Mouse (Mus musculus): Measurements from ENCODE around the gene Bptf.
A peak's percentile ranks its signal among the peaks of the same experiment; 100 is the strongest.
"Not testable (repeated sequence)": the region's sequence is repeated elsewhere in the genome, so short reads cannot be mapped to it uniquely, and the experiment has no call there.

The Bptf gene

GRCm38 (mm10) chr11:107057391-107057790, 74.5 kb downstream of the Bptf start:
- no peak for DNase-seq (ENCODE audit: low spot score in 2 of 2)

DNA sequence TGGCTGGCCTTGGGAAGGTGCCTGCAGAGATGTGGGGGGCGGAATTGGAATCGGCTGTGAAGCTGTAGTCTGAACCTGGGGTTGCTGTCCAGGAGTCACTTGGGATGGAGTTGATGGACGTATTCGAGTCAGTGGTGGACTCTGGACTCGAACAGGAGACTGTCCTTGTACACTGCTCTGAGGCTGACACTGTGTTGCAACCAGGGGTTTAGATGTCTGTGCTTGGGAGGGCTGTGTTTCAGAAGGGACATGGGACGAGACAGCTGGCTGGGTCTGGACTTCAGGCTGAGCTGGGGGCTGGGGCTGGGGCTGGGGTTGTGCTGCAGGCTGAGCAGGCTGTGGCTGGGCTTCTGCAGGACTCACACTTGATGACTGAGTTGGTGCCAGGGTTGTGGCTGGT, 77.1 kb downstream of the Bptf start:
- DNase-seq (ENCODE audit: low spot score in 2 of 2): no peak

DNA sequence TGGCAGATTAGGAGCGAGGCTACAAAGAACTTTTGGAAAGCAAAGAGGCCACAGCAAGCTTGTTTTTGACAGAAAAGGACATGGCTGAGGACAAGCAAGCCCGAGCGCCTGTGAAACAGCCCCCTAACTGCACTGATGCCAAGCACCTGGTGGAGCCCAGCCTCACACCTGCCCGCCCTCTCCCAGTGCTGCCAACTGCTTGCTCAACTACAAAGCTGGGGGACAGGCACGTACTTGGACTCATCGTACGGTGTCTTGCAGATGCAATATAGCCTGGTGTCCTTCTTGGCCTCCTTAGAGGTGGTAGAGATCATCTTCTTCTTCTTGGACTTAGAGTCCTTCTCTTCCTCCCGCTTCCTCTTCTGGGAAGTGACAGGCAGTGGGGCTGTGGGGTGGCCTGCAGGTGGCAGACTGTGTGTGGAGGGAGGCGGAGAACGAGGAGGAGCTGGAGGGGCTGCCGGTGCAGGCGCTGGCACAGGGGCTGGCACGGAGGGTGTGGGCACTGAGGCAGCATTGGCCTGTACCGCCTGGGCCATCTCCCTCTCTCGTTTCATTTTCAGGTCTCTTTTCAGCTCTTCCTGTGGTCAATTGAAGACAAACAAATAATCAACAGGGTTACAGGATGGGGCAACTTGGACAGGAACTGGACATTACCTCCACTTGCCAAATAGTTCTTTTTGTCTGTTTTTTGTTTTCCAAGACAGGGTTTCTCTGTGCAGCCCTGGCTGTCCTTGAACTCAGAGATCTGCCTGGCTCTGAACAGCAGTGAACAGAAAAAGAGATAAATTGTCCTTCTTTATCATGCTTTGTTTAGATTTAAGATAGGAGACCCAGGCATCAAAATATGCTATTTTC, 84.9 kb downstream of the Bptf start:
- no peak for DNase-seq (ENCODE audit: low spot score in 2 of 2)

DNA sequence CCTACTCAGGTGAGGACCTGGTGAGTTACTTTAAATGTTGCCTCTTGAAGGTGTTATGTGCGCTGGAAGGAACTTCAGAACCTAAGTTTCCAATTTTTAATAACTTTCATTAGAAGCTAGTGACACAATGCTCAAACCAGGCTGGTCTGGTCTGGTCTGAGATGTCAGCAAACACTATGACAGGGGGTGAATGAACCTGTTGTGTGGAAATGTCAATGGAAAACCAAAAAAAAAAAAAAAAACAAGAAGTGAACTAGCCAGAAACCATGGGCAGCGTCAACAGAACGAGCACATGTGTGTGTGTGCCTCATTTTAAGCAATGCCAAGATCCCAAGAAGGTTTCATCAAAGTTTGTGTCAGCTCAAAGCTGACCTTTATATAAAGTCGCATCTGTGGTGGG, 86.4 kb downstream of the Bptf start:
- no peak for DNase-seq (ENCODE audit: low spot score in 2 of 2)

- DNase-seq (ENCODE audit: low spot score in 2 of 2): peak; percentile 60 to 68
Measured at GRCm38 (mm10) chr11:107044321-107044720, 87.6 kb downstream of the Bptf start.

DNA sequence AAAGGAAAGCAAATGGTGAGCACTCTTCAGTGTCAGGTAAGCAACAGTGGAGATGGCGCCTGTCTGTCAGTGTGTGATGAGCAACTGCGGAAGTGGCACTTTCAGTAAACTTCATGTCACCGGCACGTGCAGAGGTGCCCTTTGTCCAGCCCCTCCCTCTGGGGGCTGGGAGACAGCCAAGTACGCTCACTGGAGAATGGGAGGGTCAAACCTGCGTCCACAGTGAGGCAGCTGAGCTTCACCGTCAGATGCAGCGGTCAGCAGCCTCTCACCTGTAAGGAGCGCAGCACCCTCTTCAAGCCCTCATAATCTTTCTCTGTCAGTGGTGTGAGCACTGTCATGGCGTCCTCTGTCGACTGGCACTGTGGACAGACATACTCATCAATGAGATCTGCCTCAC, 88.6 kb downstream of the Bptf start:
- no peak for DNase-seq (ENCODE audit: low spot score in 2 of 2)

DNA sequence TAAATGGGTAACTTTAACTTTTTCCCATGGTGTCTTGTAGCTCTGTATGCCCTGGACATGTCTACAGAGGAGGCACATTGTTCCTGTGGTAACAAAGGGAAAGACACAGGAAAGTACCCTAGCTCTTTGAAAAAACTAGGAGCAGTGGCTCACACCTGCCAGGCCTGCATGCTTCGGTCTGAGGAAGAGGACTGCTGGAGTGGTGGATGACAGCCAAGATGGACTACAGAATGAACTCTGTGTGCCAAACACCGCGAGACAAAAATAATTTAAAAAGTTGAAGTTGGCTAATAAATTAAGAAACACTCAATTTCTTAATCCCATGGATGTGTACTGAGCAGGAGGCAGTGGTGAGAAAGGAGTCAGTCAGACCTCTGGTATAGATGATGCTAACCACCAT, 90.5 kb downstream of the Bptf start:
- DNase-seq (ENCODE audit: low spot score in 2 of 2): no peak

GRCm38 (mm10) chr11:107039417-107039816, 92.5 kb downstream of the Bptf start:
- no peak for DNase-seq (ENCODE audit: low spot score in 2 of 2)

GRCm38 (mm10) chr11:107034085-107034810, 97.7 kb downstream of the Bptf start:
- no peak for DNase-seq (ENCODE audit: low spot score in 2 of 2)

DNA sequence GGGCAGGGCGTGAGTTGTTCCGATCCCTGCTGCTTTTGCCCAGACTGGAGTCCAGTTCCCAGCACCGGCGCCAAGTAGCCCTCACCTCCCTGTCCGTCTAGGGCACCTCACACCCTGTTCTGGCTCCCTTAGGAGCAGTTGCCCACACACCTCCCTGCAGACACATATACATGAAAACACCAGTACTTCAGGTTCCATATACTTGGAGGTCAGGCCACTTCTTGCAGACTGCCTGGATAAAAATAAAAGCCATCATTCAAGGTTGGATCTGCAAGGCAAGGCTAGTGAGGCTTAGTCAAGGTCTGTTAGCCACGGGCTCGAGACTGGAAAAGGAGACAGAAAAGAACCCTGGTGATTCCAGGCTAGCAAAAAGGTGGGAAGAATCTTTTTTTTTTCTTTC, 100.3 kb downstream of the Bptf start:
- no peak for DNase-seq (ENCODE audit: low spot score in 2 of 2)

DNA sequence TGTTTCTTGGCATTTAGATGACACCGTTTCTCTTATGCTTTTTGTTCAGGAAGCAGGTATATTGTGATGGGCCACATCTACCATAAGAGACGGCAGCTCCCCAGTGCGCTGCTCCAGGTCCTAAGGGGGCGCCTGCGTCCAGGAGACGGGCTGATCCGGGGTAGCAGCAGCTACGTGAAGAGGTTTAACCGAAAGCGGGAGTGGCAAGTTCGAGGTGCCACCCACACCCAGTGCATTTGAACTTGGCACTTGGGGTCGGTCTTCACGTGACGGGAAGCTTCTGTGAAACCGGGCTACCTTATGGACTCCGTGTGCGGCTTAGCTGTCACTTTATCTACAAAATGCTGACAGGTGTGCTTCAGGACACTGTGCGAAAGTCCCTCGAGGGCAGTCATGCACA, 102.4 kb downstream of the Bptf start:
- DNase-seq (ENCODE audit: low spot score in 2 of 2): no peak

GRCm38 (mm10) chr11:107028754-107029153, 103.2 kb downstream of the Bptf start:
- no peak for DNase-seq (ENCODE audit: low spot score in 2 of 2)

GRCm38 (mm10) chr11:107028275-107028618, 103.7 kb downstream of the Bptf start:
- DNase-seq (ENCODE audit: low spot score in 2 of 2): no peak

DNA sequence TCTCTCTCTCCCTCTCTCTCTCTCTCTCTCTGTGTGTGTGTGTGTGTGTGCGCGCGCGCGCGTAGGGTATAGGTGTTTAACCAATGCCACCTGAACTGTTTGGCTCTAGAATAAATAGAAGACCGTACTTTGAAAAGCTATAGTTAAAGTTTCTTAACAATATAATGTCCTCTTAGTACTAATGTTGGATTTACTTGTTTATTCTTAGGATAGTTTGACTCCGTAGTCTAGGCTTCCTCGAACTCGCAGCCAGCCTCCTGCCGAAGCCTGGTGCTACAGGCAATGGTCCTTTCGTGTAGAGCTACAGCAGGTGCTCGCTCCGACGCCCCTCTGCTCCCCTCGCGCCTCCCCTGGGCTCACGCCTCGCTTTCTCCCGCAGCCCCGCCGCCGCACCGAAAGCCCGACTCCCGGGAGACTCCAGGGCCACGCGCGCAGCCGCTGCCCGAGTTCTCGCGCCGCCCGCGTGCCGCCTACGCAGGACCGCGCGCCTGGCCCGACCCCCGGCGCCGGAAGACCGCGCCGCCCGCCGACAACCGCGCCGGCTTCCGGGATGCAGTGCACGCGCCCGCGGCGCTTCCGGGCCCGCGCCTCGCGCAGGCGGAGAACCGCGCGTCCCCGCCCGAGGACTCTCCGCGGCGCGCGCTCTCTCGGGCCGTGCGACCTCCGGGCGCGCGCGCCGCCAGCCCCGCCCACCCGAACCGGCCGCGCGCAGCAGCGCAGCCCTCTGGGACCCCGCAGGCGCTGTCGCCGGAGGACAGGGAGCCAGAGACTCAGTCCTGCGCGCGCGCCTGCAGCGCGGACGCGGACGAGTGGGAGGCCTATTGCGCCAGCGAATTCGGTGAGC, 104.3 kb downstream of the Bptf start:
- DNase-seq (ENCODE audit: low spot score in 2 of 2): peak; percentile 76 to 91

DNA sequence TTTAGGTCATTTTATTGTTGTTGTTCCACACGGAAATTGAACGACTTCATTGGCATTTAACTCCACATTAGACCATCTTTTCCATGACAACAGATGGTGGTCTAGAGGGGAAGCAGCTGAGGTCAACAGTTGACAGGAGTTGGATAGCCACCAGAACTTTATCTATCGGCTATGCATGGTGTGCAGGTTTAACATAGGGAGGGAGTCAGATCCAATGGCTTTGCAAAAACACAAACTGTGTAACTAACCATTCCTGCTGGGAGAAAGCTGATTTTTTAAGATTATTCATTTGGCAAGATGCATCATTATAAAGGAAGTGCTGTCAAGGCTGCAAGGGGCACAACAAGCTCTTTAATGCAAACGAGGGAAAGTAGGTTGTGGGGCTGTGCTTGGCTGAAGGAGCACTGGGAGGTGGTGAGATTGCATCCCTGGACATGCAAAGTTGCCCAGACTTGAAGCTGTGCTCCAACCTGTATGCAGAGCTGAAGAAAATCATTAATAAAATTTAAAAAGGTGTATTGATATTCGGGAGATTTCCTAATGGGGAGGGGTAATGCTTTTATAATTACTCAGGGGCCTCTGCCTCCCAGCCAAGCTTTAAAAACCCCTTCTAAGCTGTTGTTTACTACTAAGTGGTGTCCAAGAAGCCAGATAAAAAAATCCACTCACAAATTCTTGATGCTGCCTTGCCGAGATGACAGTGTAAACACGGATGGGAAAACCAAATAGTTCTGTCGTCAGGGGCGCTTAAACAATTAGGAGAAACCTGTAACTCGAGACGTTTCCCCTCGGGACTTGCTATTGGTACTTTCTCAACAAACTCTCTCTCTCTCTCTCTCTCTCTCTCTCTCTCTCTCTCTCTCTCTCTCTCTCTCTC, 105.1 kb downstream of the Bptf start:
- no peak for DNase-seq (ENCODE audit: low spot score in 2 of 2)

DNA sequence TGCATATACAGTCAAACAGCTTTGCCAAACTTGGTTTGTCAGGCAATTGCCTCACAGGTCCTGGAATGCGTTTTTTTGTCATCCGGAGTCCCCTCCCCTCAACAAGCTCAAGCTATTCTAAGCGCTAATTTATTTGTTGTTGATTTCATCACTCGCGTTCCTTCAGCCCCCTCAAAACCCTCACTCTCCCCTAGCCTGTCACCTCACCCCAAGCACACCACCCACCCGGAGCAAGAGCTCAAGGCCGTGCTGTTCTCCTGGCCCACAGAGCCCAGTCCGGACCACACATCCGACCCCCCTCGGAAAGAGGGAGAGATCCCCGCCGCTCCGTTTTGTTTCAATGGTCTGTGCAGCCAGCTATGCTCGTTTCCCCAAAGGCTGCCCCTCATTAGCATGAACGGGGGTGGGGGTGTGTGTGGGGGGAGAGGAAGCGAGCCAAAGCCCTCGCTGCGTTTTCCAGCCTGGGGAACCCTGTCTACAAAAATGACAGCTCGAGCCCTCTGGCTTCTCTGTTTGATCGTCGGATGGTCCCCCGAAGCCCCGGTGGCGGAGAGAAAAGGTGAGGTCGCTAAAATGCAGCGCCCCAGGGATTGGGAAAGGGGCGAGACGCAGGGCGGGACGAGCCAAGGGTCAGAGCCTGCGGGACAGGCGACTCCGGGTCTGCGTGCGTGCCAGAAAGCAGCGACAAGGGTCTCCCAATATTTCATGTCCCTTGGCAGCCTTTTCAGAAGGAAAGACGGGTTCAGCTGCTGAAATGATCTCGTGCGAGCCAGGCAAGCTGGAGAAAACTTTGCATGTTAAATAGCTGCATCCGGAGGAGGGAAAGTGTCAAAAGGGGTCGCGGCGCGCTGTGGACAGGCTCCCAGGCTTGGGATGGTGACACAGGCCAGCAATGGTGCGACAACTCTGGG, 106.3 kb downstream of the Bptf start, which contains the start of gene 1810010H24Rik:
1810010H24Rik (plus strand) TSS at position 271 of the 911 bp plus-strand sequence.
- no peak for DNase-seq (ENCODE audit: low spot score in 2 of 2)

DNA sequence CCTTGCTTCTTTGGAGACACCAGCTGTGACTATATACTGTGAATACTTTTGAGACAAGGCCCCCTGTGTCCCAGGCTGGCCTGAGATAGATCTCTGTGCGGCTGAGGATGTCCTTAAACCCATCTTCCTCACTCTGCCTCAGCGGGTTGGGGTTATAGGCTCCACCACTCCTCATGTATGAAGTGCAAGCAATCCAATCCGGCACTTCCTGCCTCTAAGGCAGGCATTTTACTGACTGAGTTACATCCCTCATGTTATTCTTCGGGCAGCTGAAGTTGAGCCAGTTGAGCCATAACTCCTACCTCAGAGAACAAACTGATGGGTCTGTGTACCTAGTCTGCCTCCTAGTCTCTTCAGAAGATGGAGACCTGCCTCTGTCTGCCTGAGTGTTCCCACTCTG, 107.5 kb downstream of the Bptf start:
- DNase-seq (ENCODE audit: low spot score in 2 of 2): no peak

GRCm38 (mm10) chr11:107022050-107022683, 109.8 kb downstream of the Bptf start:
- DNase-seq (ENCODE audit: low spot score in 2 of 2): no peak

- not testable (repeated sequence) for DNase-seq (ENCODE audit: low spot score in 2 of 2)
Measured at GRCm38 (mm10) chr11:107019722-107020121, 112.2 kb downstream of the Bptf start.

DNA sequence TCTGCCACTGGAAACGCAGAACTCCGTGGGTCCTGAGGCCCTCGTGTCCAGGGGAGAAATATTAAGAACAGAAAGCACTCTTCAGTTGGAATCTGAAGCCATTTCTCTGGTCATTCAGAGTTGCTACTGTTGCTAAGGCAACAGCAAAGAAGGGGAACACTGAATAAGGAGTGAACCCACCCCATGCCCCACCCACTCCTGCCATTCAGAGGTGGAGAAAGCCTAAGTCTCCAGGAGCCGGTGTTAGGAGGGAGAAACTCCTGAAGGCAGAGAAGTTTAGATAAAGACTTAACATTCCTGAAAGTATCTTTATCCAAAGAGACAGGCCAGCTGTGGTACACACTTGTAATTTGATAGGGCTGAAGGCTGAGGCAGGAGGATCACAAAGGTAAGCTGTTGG, 112.6 kb downstream of the Bptf start:
- DNase-seq (ENCODE audit: low spot score in 2 of 2): no peak

Data from cerebellum, postnatal 4 days (tissue).